Mouse (Mus musculus): ENCODE data around the gene Ap1s3.

Ap1s3 gene

GRCm38 (mm10) chr1:79687254-79687653 lies 15.5 kb upstream of the Ap1s3 start:
- DNase-seq (ENCODE audit: low read depth, low spot score), result no peak
- Histone ChIP-seq H3K36me3 (ENCODE audit: control insufficient read depth, insufficient read depth, low read length, poor library complexity, severe bottlenecking) (no peaks in the 10 kb centered on the region), H3K27me3 (ENCODE audit: control insufficient read depth, insufficient read depth, low read length, poor library complexity, severe bottlenecking) (no peaks in the 10 kb centered on the region)

GRCm38 (mm10) chr1:79684027-79684426 lies 12.3 kb upstream of the Ap1s3 start:
- Histone ChIP-seq H3K27me3 (ENCODE audit: control insufficient read depth, insufficient read depth, low read length, poor library complexity, severe bottlenecking) (no peaks in the 10 kb centered on the region), H3K36me3 (ENCODE audit: control insufficient read depth, insufficient read depth, low read length, poor library complexity, severe bottlenecking) (no peaks in the 10 kb centered on the region)
- DNase-seq (ENCODE audit: low read depth, low spot score), result peak; percentile 18

DNA sequence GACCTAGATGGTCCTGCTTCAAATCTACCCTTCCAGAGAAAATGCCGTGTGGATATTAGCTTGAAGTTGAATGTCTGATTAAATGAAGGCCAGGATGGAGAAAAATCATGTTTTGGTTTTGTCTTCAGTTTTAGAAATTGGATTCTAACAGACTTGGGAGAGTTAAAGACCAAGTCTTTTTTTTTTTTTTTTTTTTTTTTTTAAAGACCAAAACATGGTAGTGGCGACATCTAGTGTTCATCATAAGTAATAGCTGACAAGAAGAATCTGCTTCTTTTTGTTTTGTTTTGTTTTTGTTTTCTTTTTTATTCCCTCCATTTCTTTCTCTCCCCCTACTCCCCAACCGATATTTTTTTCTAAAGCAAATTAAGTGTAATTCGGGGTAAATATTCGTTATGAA lies 11.2 kb upstream of the Ap1s3 start:
- peak; percentile 57 for DNase-seq (ENCODE audit: low read depth, low spot score)
- Histone ChIP-seq H3K27me3 (ENCODE audit: control insufficient read depth, insufficient read depth, low read length, poor library complexity, severe bottlenecking) (no peaks in the 10 kb centered on the region), H3K36me3 (ENCODE audit: control insufficient read depth, insufficient read depth, low read length, poor library complexity, severe bottlenecking) (no peaks in the 10 kb centered on the region)

- no peaks in the 10 kb centered on the region for H3K27me3 ChIP-seq (ENCODE audit: control insufficient read depth, insufficient read depth, low read length, poor library complexity, severe bottlenecking)
- DNase-seq (ENCODE audit: low read depth, low spot score), result no peak
- H3K36me3 ChIP-seq (ENCODE audit: control insufficient read depth, insufficient read depth, low read length, poor library complexity, severe bottlenecking), result no peaks in the 10 kb centered on the region
These were observed 9.0 kb upstream of the Ap1s3 start for GRCm38 (mm10) chr1:79680777-79681176.

GRCm38 (mm10) chr1:79678117-79678684 lies 6.4 kb upstream of the Ap1s3 start:
- Histone ChIP-seq H3K36me3 (ENCODE audit: control insufficient read depth, insufficient read depth, low read length, poor library complexity, severe bottlenecking) (no peaks in the 10 kb centered on the region), H3K27me3 (ENCODE audit: control insufficient read depth, insufficient read depth, low read length, poor library complexity, severe bottlenecking) (no peaks in the 10 kb centered on the region)
- DNase-seq (ENCODE audit: low read depth, low spot score), result no peak

GRCm38 (mm10) chr1:79675716-79676115 lies 3.9 kb upstream of the Ap1s3 start:
- DNase-seq (ENCODE audit: low read depth, low spot score), result no peak
- Histone ChIP-seq H3K36me3 (ENCODE audit: control insufficient read depth, insufficient read depth, low read length, poor library complexity, severe bottlenecking) (no peaks in the 10 kb centered on the region), H3K27me3 (ENCODE audit: control insufficient read depth, insufficient read depth, low read length, poor library complexity, severe bottlenecking) (no peaks in the 10 kb centered on the region)

GRCm38 (mm10) chr1:79671196-79671542 lies 603 bp downstream of the Ap1s3 start:
- no peaks in the 10 kb centered on the region for H3K27me3 ChIP-seq (ENCODE audit: control insufficient read depth, insufficient read depth, low read length, poor library complexity, severe bottlenecking)
- peak; percentile 91 for DNase-seq (ENCODE audit: low read depth, low spot score)
- H3K36me3 ChIP-seq (ENCODE audit: control insufficient read depth, insufficient read depth, low read length, poor library complexity, severe bottlenecking), result no peaks in the 10 kb centered on the region

DNA sequence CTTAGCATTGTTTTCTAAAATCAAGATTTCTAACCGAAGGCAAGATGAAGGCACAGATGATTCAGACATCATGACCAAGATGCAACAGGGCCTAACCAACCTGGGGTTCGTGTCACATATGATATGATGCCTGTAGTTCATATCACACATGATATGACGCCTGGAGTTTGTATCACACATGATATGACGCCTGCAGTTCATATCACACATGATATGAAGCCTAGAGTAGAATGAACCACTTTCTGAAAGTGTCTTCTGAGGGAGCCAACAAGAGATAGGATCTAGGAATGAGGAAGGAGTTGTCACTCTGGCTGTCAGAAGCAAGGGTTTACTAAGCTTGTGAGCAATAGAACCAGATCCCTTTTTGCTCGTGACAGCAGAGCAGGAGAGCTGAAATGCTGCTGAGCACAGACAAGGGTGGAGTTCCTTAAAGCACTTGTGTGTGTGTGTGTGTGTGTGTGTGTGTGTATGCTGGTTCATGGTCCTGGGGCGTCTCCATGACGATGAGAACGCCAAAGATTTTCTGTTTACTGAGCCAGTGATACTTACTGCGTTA lies 2.3 kb downstream of the Ap1s3 start:
- no peaks in the 10 kb centered on the region for H3K36me3 ChIP-seq (ENCODE audit: control insufficient read depth, insufficient read depth, low read length, poor library complexity, severe bottlenecking)
- peak; percentile 57 for DNase-seq (ENCODE audit: low read depth, low spot score)
- H3K27me3 ChIP-seq (ENCODE audit: control insufficient read depth, insufficient read depth, low read length, poor library complexity, severe bottlenecking), result no peaks in the 10 kb centered on the region

- Histone ChIP-seq H3K27me3 (ENCODE audit: control insufficient read depth, insufficient read depth, low read length, poor library complexity, severe bottlenecking) (no peaks in the 10 kb centered on the region), H3K36me3 (ENCODE audit: control insufficient read depth, insufficient read depth, low read length, poor library complexity, severe bottlenecking) (peaks cover 1% of the 10 kb centered on the region)
- DNase-seq (ENCODE audit: low read depth, low spot score), result no peak
These were observed 6.9 kb downstream of the Ap1s3 start for GRCm38 (mm10) chr1:79664911-79665310.

DNA sequence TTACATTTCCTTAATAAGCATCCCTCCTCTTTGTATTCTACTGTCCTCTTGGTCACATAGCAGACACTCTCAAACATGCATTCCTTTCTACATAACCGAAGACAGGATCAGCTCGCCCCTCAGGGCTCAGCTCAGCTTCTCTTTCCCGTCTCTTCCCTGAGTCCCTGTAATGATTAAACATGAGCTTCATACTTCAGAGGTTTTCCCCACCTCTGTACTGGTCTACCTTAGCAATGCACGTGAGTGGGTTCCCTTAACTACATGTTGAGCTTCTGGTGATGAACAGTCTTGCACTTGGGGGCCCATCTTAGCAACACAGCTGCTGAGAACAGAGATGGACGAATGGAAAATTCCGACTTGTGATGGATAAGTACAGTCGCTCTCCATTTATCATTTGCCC lies 12.2 kb downstream of the Ap1s3 start:
- no peaks in the 10 kb centered on the region for H3K27me3 ChIP-seq (ENCODE audit: control insufficient read depth, insufficient read depth, low read length, poor library complexity, severe bottlenecking)
- no peak for DNase-seq (ENCODE audit: low read depth, low spot score)
- H3K36me3 ChIP-seq (ENCODE audit: control insufficient read depth, insufficient read depth, low read length, poor library complexity, severe bottlenecking), result peaks cover 4% of the 10 kb centered on the region

- Histone ChIP-seq H3K27me3 (ENCODE audit: control insufficient read depth, insufficient read depth, low read length, poor library complexity, severe bottlenecking) (no peaks in the 10 kb centered on the region), H3K36me3 (ENCODE audit: control insufficient read depth, insufficient read depth, low read length, poor library complexity, severe bottlenecking) (peaks cover 3% of the 10 kb centered on the region)
- no peak for DNase-seq (ENCODE audit: low read depth, low spot score)
These were observed 14.4 kb downstream of the Ap1s3 start for GRCm38 (mm10) chr1:79657411-79657810.

- no peak for DNase-seq (ENCODE audit: low read depth, low spot score)
- Histone ChIP-seq H3K36me3 (ENCODE audit: control insufficient read depth, insufficient read depth, low read length, poor library complexity, severe bottlenecking) (peaks cover 2% of the 10 kb centered on the region; the same call in 1 of the 2 replicates), H3K27me3 (ENCODE audit: control insufficient read depth, insufficient read depth, low read length, poor library complexity, severe bottlenecking) (no peaks in the 10 kb centered on the region)
These were observed 15.8 kb downstream of the Ap1s3 start for GRCm38 (mm10) chr1:79655819-79656555.

GRCm38 (mm10) chr1:79654948-79655347 lies 16.8 kb downstream of the Ap1s3 start:
- Histone ChIP-seq H3K27me3 (ENCODE audit: control insufficient read depth, insufficient read depth, low read length, poor library complexity, severe bottlenecking) (no peaks in the 10 kb centered on the region), H3K36me3 (ENCODE audit: control insufficient read depth, insufficient read depth, low read length, poor library complexity, severe bottlenecking) (peaks cover 2% of the 10 kb centered on the region; the same call in 1 of the 2 replicates)
- no peak for DNase-seq (ENCODE audit: low read depth, low spot score)

- H3K36me3 ChIP-seq (ENCODE audit: control insufficient read depth, insufficient read depth, low read length, poor library complexity, severe bottlenecking), result peaks cover 4% of the 10 kb centered on the region; the same call in 1 of the 2 replicates
- H3K27me3 ChIP-seq (ENCODE audit: control insufficient read depth, insufficient read depth, low read length, poor library complexity, severe bottlenecking), result no peaks in the 10 kb centered on the region
- peak; percentile 56 for DNase-seq (ENCODE audit: low read depth, low spot score)
These were observed 28.2 kb downstream of the Ap1s3 start for GRCm38 (mm10) chr1:79643411-79644110.

GRCm38 (mm10) chr1:79642680-79643079 lies 29.1 kb downstream of the Ap1s3 start:
- H3K27me3 ChIP-seq (ENCODE audit: control insufficient read depth, insufficient read depth, low read length, poor library complexity, severe bottlenecking), result no peaks in the 10 kb centered on the region
- peak; percentile 48 for DNase-seq (ENCODE audit: low read depth, low spot score)
- peaks cover 4% of the 10 kb centered on the region; the same call in 1 of the 2 replicates for H3K36me3 ChIP-seq (ENCODE audit: control insufficient read depth, insufficient read depth, low read length, poor library complexity, severe bottlenecking)
